Mouse (Mus musculus) liver (tissue): Measurements from ENCODE around the gene Rnf208.

Experiments used
- DNase-seq: peaks from one replicate; pipeline ENCODE4 v3.0.0-alpha.2; 2020; ENCODE audit warnings: mixed read lengths

Gene Rnf208

GRCm38 (mm10) chr2:25286314-25286713 is 44.3 kb downstream of the Rnf208 start:
- no peak for DNase-seq

- no peak for DNase-seq
Observed at GRCm38 (mm10) chr2:25286837-25287636, 45.0 kb downstream of the Rnf208 start.

- no peak for DNase-seq
Observed at GRCm38 (mm10) chr2:25287927-25288649, 46.0 kb downstream of the Rnf208 start, which contains the start of gene Tmem210. TSS of gene Tmem210 (plus strand) at chr2:25288145.

GRCm38 (mm10) chr2:25288734-25289345 is 46.8 kb downstream of the Rnf208 start:
- DNase-seq, result no peak

- no peak for DNase-seq
Observed at GRCm38 (mm10) chr2:25289651-25290050, 47.6 kb downstream of the Rnf208 start, which contains the start of gene Lrrc26. TSS of gene Lrrc26 (plus strand) at chr2:25289915.

GRCm38 (mm10) chr2:25290101-25290815 is 48.2 kb downstream of the Rnf208 start:
- no peak for DNase-seq

- DNase-seq, result no peak
Observed at GRCm38 (mm10) chr2:25290816-25291130, 48.7 kb downstream of the Rnf208 start.

GRCm38 (mm10) chr2:25291184-25292053 is 49.4 kb downstream of the Rnf208 start:
- no peak for DNase-seq

- DNase-seq, result no peak
Observed at GRCm38 (mm10) chr2:25292054-25292544, 50.0 kb downstream of the Rnf208 start.

- peak; percentile 77 for DNase-seq
Observed at GRCm38 (mm10) chr2:25292856-25293255, 50.8 kb downstream of the Rnf208 start.

- DNase-seq, result no peak
Observed at GRCm38 (mm10) chr2:25293706-25294105, 51.7 kb downstream of the Rnf208 start.
